ENCODE assay signal across 8 mouse cellular contexts in the genomic region with DNA sequence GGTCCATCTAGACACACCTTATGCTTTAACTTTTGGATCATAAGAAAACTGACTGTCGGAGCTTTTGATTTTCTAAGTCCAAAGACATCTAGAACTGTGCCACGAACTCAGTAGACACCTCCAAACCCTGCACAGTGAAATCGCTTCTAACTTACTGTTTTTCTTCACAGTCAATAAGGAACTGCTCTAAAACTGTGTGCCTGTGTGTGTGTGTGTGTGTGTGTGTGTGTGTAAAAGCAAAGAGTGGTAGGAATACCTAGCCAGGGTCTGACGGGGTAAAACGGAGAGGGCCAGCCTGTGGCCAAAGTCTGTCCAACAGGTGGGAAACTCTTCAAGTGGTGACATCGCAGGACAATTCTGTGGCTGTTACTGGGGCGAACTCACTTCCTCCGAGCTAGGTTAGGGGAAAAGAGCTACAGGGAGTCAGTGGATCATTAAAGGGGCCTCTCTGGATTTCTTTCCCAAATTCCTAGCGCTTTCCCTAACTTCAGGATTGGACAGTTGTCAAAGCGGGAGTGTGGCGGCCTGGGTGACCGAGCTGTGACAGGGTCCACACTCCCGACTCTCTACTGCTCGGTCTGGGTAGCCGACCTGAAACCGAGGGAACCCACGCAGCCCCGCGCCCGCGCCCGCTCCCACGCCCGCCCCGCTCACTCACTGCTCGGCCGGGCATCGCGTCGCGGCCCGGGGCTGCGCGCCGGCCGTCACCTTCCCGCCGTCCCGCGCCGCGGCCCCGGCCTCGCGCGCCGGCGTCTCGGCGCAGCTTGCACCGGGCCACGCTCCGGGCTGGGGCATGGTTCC. TPM values are rescaled to one million over a fixed set of nuclear protein-coding genes. Genes with fewer than 3 reads are reported as not detected.
DNase-seq lines count a peak whose midpoint lies in the region; ATAC-seq and TF ChIP-seq lines count a peak whose summit lies in the region.

No protein-coding gene starts in this region.

- H3K4me1 ChIP-seq in limb, embryonic 13.5 days: peaks cover 23% of the 10 kb centered on the region
- peaks cover 15% of the 10 kb centered on the region; the same call in 1 of the 2 replicates for H3K4me1 ChIP-seq in midbrain, postnatal 0 days (ENCODE audit: insufficient read depth, low read length)

- DNase-seq in adrenal gland, adult 8-10 months: peak; percentile 25
- no peak for DNase-seq in adrenal gland, postnatal 4 days (ENCODE audit: low spot score in 2 of 2)
- DNase-seq in 3134 (ENCODE audit: extremely low read depth, insufficient read length, low spot score): peak; percentile 25
- DNase-seq in embryo, embryonic 10.5 days (ENCODE audit: low spot score): peak; percentile 31
- DNase-seq in heart, postnatal 10 days: peak; percentile 46 to 49
- DNase-seq in midbrain, postnatal 0 days (ENCODE audit: low spot score): no peak

- intact Hi-C loops in heart, postnatal 10 days (cut with DNase I): no loop called here

- WGBS in limb, embryonic 13.5 days: 2% methylated on average over 45 of the region's 53 CpGs
- WGBS in midbrain, postnatal 0 days: 2% methylated on average over 49 of the region's 53 CpGs

- peak overlapping the region; percentile 89 for H3K4me2 ChIP-seq in limb, embryonic 13.5 days (replicated peaks)
- H3K4me2 ChIP-seq in midbrain, postnatal 0 days (ENCODE audit: low read depth, low read length, poor library complexity, severe bottlenecking): peak overlapping the region; percentile 89

- 0 out of 2 replicates have a peak overlapping the region, but pooled peaks have one; percentile 10 for H3K27ac ChIP-seq in limb, embryonic 13.5 days
- peak overlapping the region; percentile 59; the same call in 1 of the 2 replicates for H3K27ac ChIP-seq in midbrain, postnatal 0 days (ENCODE audit: low read depth, low read length)

- peak overlapping the region; percentile 88 for H3K4me3 ChIP-seq in limb, embryonic 13.5 days
- peak overlapping the region; percentile 94 for H3K4me3 ChIP-seq in midbrain, postnatal 0 days (ENCODE audit: low read depth, low read length)

- peak overlapping the region; percentile 85 for H3K9ac ChIP-seq in limb, embryonic 13.5 days
- H3K9ac ChIP-seq in midbrain, postnatal 0 days (replicated peaks; ENCODE audit: low read length, poor library complexity, severe bottlenecking): peak overlapping the region; percentile 74

- peaks cover 14% of the 10 kb centered on the region for H3K36me3 ChIP-seq in limb, embryonic 13.5 days
- 0 out of 2 replicates have a peak, but pooled peaks cover 5% of the 10 kb centered on the region for H3K36me3 ChIP-seq in midbrain, postnatal 0 days (ENCODE audit: insufficient read depth, low read length)

- no peaks in the 10 kb centered on the region for H3K9me3 ChIP-seq in limb, embryonic 13.5 days
- H3K9me3 ChIP-seq in midbrain, postnatal 0 days (ENCODE audit: low read length): no peaks in the 10 kb centered on the region

- TF ChIP-seq CTCF in midbrain, postnatal 0 days (IDR thresholded peaks at IDR 0.05): no peak

- peak; percentile 75; the same call in 1 of the 2 replicates for ATAC-seq in limb, embryonic 13.5 days (ENCODE audit: low FRiP score, low read depth)
- peak; percentile 78 for ATAC-seq in midbrain, postnatal 0 days (ENCODE audit: low FRiP score)
- no peak for ATAC-seq in activated CD4-positive, CD25-positive, alpha-beta regulatory T cell, adult 4 months

- H3K27me3 ChIP-seq in limb, embryonic 13.5 days: no peaks in the 10 kb centered on the region
- H3K27me3 ChIP-seq in midbrain, postnatal 0 days (ENCODE audit: insufficient read depth, low read length): no peaks in the 10 kb centered on the region

RNA-seq across cellular contexts. Expression of a gene that starts 0.5 kb away (rescaled TPM):
- total RNA-seq in adrenal gland, adult 8-10 months (2022): 10 to 100 TPM; 37.2 to 42.8 (median 40.0) TPM
- 10 to 100 TPM; 42.7 to 43.5 TPM for total RNA-seq in adrenal gland, postnatal 4 days (2021)
- 10 to 100 TPM; 38.2 to 43.5 TPM for total RNA-seq in heart, postnatal 10 days (2021)
- 28.7 and 28.9 TPM in 2 replicates for polyA plus RNA-seq in limb, embryonic 13.5 days (2015; fragmentation: Nextera tagmentation; extraction: Ambion mirVana)
- total RNA-seq in midbrain, postnatal 0 days (2014; rRNA removed): 17.8 and 24.7 TPM in 2 replicates
- polyA plus RNA-seq in midbrain, postnatal 0 days (2015; fragmentation: Nextera tagmentation; extraction: Ambion mirVana): 19.6 and 23.9 TPM in 2 replicates
- 10 to 100 TPM; 12.7 to 15.2 TPM for polyA plus RNA-seq in activated CD4-positive, CD25-positive, alpha-beta regulatory T cell, adult 4 months (2017; shearing (Covaris generic))

RNA-seq across cellular contexts. Expression of a gene that starts 51.4 kb away (rescaled TPM):
- 10 to 100 TPM in 1 of 4 experiments, 1 to 10 TPM in 3; 4.5 to 14.4 (median 7.6) TPM for total RNA-seq in adrenal gland, adult 8-10 months (2022)
- total RNA-seq in adrenal gland, postnatal 4 days (2021): 1 to 10 TPM; 6.2 to 8.3 TPM
- 1 to 10 TPM; 1.2 to 3.6 TPM for total RNA-seq in heart, postnatal 10 days (2021)
- 14.8 and 17.2 TPM in 2 replicates for polyA plus RNA-seq in limb, embryonic 13.5 days (2015; fragmentation: Nextera tagmentation; extraction: Ambion mirVana)
- total RNA-seq in midbrain, postnatal 0 days (2014; rRNA removed): 6.2 and 6.4 TPM in 2 replicates
- 13.0 and 14.9 TPM in 2 replicates for polyA plus RNA-seq in midbrain, postnatal 0 days (2015; fragmentation: Nextera tagmentation; extraction: Ambion mirVana)
- 100 to 1,000 TPM; 160 to 175 TPM for polyA plus RNA-seq in activated CD4-positive, CD25-positive, alpha-beta regulatory T cell, adult 4 months (2017; shearing (Covaris generic))

Comparison
In these comparisons a context has a peak if more than half of its experiments do, and no peak if none do; other contexts are left out.
1. DNase-seq: peak in adrenal gland, adult 8-10 months (single experiment), 3134 (single experiment), embryo, embryonic 10.5 days (single experiment) and heart, postnatal 10 days (2 of 2); none in adrenal gland, postnatal 4 days (0 of 2) and midbrain, postnatal 0 days (single experiment).